Mouse (Mus musculus) embryonic facial prominence, embryonic 14.5 days (tissue): ENCODE measurements around the gene Ccl11. TPM values are rescaled to one million over a fixed set of nuclear protein-coding genes. Genes with fewer than 3 reads are reported as not detected.
A peak's percentile ranks its signal among the peaks of the same experiment; 100 is the strongest.

Experiments
- ATAC-seq: fragments of 200-750 bp; cut with Nextera tagmentation; 2 replicates; pipeline ENCODE4 v1.8.0; 2017; ENCODE audit warnings: low read depth, moderate number of reproducible peaks, moderate TSS enrichment
- DNase-seq: peaks from one replicate; pipeline ENCODE4 v3.0.0-alpha.2; 2015; ENCODE audit warnings: low spot score
- H3K27ac ChIP-seq: fragments of 300-500 bp; sonication (generic); replicated peaks from 2 replicates; pipeline ENCODE4 v1.5.1; 2014; ENCODE audit warnings: low read depth, mild to moderate bottlenecking, low read length, moderate library complexity
- H3K27me3 ChIP-seq: fragments of 300-500 bp; sonication (generic); replicated peaks from 2 replicates; pipeline ENCODE4 v1.6.1; 2014; ENCODE audit warnings: low read length; ENCODE audit not compliant: control insufficient read depth, insufficient read depth
- H3K36me3 ChIP-seq: fragments of 300-500 bp; sonication (generic); 2 replicates; pipeline ENCODE4 v1.6.1; 2014; ENCODE audit warnings: low read length, mixed read lengths; ENCODE audit not compliant: control insufficient read depth, insufficient read depth
- H3K4me1 ChIP-seq: fragments of 300-500 bp; sonication (generic); 2 replicates; pipeline ENCODE4 v1.6.1; 2014; ENCODE audit warnings: antibody characterized with exemption, low read length; ENCODE audit not compliant: control insufficient read depth, insufficient read depth
- H3K4me2 ChIP-seq: fragments of 300-500 bp; sonication (generic); 2 replicates; pipeline ENCODE4 v1.6.1; 2014; ENCODE audit warnings: low read depth, mild to moderate bottlenecking, low read length, moderate library complexity, mixed read lengths
- H3K4me3 ChIP-seq: fragments of 300-500 bp; sonication (generic); 2 replicates; pipeline ENCODE4 v1.5.1; 2014; ENCODE audit warnings: low read depth, mild to moderate bottlenecking, low read length
- H3K9ac ChIP-seq: fragments of 300-500 bp; sonication (generic); 2 replicates; pipeline ENCODE4 v1.6.1; 2014; ENCODE audit warnings: low read depth, mild to moderate bottlenecking, low read length, moderate library complexity, mixed read lengths
- H3K9me3 ChIP-seq: fragments of 300-500 bp; sonication (generic); 2 replicates; pipeline ENCODE4 v1.6.1; 2016; ENCODE audit warnings: low read length; ENCODE audit not compliant: control insufficient read depth
- WGBS: fragments of 180-500 bp; shearing (Covaris S2); extraction: QIAGEN DNeasy Blood & Tissue Kit; methylation state at CpG from one replicate; pipeline ENCODE4 v1.1.7; 2014; 5-methylcytosine and 5-hydroxymethylcytosine counted together
- polyA plus RNA-seq: library from polyadenylated mRNA; unstranded; fragments of >200 nt; fragmentation: Nextera tagmentation; extraction: Ambion mirVana; gene quantifications from 2 replicates; pipeline ENCODE4 v1.2.1, GENCODE M21; 2014

The Ccl11 gene
- polyA plus RNA-seq: 5.8 and 6.3 TPM in 2 replicates

- H3K27ac ChIP-seq: no peak within 1 kb of the TSS
- DNase-seq (peak; percentile 16), ATAC-seq (no peak)
- no peak within 1 kb of the TSS for H3K4me2 ChIP-seq
- H3K27me3 ChIP-seq: no peaks in the 10 kb centered on the region
- no peaks in the 10 kb centered on the region for H3K36me3 ChIP-seq
- no peak within 1 kb of the TSS for H3K4me3 ChIP-seq
- H3K9ac ChIP-seq: no peak within 1 kb of the TSS
- WGBS: 69% methylated on average over 6 of the region's 6 CpGs
- H3K9me3 ChIP-seq: no peaks in the 10 kb centered on the region
- no peaks in the 10 kb centered on the region for H3K4me1 ChIP-seq
These were observed at the start of gene Ccl11 for GRCm38 (mm10) chr11:82057646-82058045. Gene Ccl11, plus strand, starts transcription at chr11:82057823.

DNA sequence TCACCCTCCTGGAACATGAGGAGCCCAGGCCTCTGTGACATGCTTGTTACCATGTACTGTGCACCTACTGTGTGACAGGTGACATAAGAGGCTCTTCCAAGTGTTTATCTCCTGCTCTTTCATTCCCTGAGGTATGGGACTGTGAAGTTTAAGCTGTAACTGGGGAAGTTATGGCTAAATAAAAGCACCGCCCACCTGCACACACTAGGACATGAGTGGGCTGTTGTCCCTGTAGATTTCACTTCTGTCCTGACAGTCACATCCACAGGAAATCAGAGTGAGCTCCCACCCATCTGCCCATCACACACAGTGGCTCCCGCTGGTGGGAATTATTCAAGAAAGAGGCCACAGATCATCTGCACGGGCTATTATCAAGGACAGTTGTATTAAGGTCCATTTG is 47.5 kb upstream of the Ccl11 start:
- ATAC-seq: no peak
- no peaks in the 10 kb centered on the region for H3K27me3 ChIP-seq
- 85% methylated on average over 3 of the region's 3 CpGs for whole genome bisulfite sequencing
- H3K4me3 ChIP-seq: no peak overlapping the region
- no peak overlapping the region for H3K27ac ChIP-seq
- H3K4me2 ChIP-seq: no peak overlapping the region
- no peaks in the 10 kb centered on the region for H3K9me3 ChIP-seq
- H3K4me1 ChIP-seq: peaks cover 4% of the 10 kb centered on the region; the same call in 1 of the 2 replicates
- H3K9ac ChIP-seq: no peak overlapping the region
- no peaks in the 10 kb centered on the region for H3K36me3 ChIP-seq
- no peak for DNase-seq

GRCm38 (mm10) chr11:82011411-82012193 is 46.0 kb upstream of the Ccl11 start:
- Histone ChIP-seq H3K36me3 (no peaks in the 10 kb centered on the region), H3K27me3 (no peaks in the 10 kb centered on the region), H3K9ac (no peak overlapping the region), H3K4me3 (no peak overlapping the region), H3K4me1 (peaks cover 4% of the 10 kb centered on the region; the same call in 1 of the 2 replicates), H3K9me3 (no peaks in the 10 kb centered on the region), H3K27ac (no peak overlapping the region), H3K4me2 (no peak overlapping the region)
- WGBS: 51% methylated on average over 8 of the region's 8 CpGs
- no peak for ATAC-seq
- DNase-seq: peak; percentile 58

DNA sequence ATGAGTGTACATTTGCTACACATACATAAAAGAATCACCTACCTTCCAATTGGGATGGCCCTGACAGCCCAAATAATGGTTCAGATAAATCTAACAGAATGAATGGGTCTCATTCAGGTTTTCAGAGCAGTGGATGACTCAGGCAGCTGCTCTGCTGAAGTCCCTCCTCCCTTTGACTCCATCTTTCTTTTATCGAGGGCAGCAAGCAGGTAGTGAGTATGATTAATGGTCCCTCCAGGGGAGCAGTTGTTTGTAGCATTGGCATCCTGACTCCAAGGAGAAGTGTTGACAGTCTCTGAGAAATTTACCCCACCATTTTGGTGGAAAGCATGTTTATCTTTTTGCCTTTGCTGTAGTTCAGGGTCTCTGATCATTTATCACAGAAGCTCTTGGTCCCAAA is 43.9 kb upstream of the Ccl11 start:
- no peaks in the 10 kb centered on the region for H3K4me1 ChIP-seq
- H3K9ac ChIP-seq: no peak overlapping the region
- no peak for ATAC-seq
- WGBS: 35% methylated on average over 1 of the region's 1 CpGs
- H3K36me3 ChIP-seq: no peaks in the 10 kb centered on the region
- DNase-seq: no peak
- H3K27ac ChIP-seq: no peak overlapping the region
- no peak overlapping the region for H3K4me3 ChIP-seq
- H3K9me3 ChIP-seq: no peaks in the 10 kb centered on the region
- H3K27me3 ChIP-seq: no peaks in the 10 kb centered on the region
- H3K4me2 ChIP-seq: no peak overlapping the region

GRCm38 (mm10) chr11:82015066-82015465 is 42.6 kb upstream of the Ccl11 start:
- no peaks in the 10 kb centered on the region for H3K36me3 ChIP-seq
- H3K27ac ChIP-seq: no peak overlapping the region
- H3K9ac ChIP-seq: no peak overlapping the region
- no peaks in the 10 kb centered on the region for H3K9me3 ChIP-seq
- ATAC-seq (no peak), DNase-seq (no peak)
- H3K27me3 ChIP-seq: no peaks in the 10 kb centered on the region
- no peaks in the 10 kb centered on the region for H3K4me1 ChIP-seq
- H3K4me3 ChIP-seq: no peak overlapping the region
- H3K4me2 ChIP-seq: no peak overlapping the region
- 58% methylated on average over 2 of the region's 2 CpGs for WGBS

DNA sequence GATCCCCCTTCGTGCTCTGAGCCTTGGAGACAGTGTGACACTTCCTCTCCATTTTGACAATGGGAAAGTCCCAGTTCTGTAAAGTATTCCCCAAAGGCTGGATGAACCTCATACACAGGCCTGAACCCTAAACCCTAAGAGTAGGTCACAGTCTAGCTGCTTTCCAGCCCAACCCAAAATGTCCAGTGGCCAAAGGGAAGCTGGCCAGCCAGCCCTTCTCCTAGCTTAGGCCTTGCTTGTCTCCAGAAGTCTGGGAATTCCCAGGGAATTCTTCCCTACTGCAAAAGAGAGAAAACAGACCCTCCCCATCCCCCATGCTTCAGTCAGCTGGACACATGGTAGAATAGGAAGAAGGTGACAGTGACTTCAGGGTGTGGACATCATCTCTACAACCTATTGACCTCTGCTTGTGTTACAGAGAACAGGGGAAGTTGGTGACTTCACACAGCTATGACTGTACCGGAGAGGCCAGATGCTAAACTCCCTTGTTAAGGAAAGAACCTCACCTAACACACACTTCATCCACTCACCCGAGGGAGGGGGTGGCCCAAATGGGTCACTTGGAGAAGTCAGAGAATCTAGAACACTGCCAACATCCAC is 41.3 kb upstream of the Ccl11 start:
- Histone ChIP-seq H3K36me3 (no peaks in the 10 kb centered on the region), H3K4me3 (no peak overlapping the region), H3K4me1 (no peaks in the 10 kb centered on the region), H3K27ac (no peak overlapping the region), H3K27me3 (no peaks in the 10 kb centered on the region), H3K9ac (no peak overlapping the region), H3K9me3 (no peaks in the 10 kb centered on the region), H3K4me2 (no peak overlapping the region)
- WGBS: 77% methylated on average over 3 of the region's 3 CpGs
- no peak for ATAC-seq
- DNase-seq: no peak

DNA sequence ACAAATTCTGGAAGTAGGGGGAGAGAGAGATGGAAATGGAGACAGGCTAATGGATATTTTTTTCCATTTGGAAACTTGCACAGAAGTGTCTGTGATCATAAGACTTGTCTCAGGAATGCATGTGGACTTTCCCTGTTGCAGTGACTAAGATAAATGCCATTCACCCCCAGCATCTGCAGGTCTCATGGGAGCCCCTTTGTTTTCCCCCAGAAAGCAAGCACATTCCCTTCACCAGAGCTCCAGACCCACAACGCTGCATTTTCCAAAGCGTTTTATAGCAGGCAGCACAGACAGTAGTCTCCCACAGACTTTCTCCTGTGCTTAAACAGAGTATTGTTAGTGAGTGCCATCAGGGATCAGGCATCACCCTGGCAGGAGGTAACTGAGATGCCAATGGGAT is 38.2 kb upstream of the Ccl11 start:
- no peak overlapping the region for H3K27ac ChIP-seq
- no peaks in the 10 kb centered on the region for H3K27me3 ChIP-seq
- H3K4me3 ChIP-seq: no peak overlapping the region
- H3K4me2 ChIP-seq: no peak overlapping the region
- no peak overlapping the region for H3K9ac ChIP-seq
- 37% methylated on average over 2 of the region's 2 CpGs for WGBS
- no peaks in the 10 kb centered on the region for H3K4me1 ChIP-seq
- no peak for DNase-seq
- H3K9me3 ChIP-seq: no peaks in the 10 kb centered on the region
- H3K36me3 ChIP-seq: no peaks in the 10 kb centered on the region
- ATAC-seq: no peak

- Histone ChIP-seq H3K9ac (no peak overlapping the region), H3K36me3 (no peaks in the 10 kb centered on the region), H3K4me2 (no peak overlapping the region), H3K9me3 (no peaks in the 10 kb centered on the region), H3K27ac (no peak overlapping the region), H3K4me3 (no peak overlapping the region), H3K4me1 (no peaks in the 10 kb centered on the region), H3K27me3 (no peaks in the 10 kb centered on the region)
- DNase-seq: no peak
- no peak for ATAC-seq
These were observed 37.8 kb upstream of the Ccl11 start for GRCm38 (mm10) chr11:82019793-82020192.

- Histone ChIP-seq H3K27ac (no peak overlapping the region), H3K9ac (no peak overlapping the region), H3K4me2 (no peak overlapping the region), H3K4me1 (no peaks in the 10 kb centered on the region), H3K27me3 (no peaks in the 10 kb centered on the region), H3K36me3 (no peaks in the 10 kb centered on the region), H3K9me3 (no peaks in the 10 kb centered on the region), H3K4me3 (no peak overlapping the region)
- DNase-seq (no peak), ATAC-seq (no peak)
- 57% methylated on average over 3 of the region's 3 CpGs for WGBS
These were observed 36.2 kb upstream of the Ccl11 start for GRCm38 (mm10) chr11:82021406-82021805.
